23 mouse cellular contexts compared by ENCODE assay signal in the genomic region with DNA sequence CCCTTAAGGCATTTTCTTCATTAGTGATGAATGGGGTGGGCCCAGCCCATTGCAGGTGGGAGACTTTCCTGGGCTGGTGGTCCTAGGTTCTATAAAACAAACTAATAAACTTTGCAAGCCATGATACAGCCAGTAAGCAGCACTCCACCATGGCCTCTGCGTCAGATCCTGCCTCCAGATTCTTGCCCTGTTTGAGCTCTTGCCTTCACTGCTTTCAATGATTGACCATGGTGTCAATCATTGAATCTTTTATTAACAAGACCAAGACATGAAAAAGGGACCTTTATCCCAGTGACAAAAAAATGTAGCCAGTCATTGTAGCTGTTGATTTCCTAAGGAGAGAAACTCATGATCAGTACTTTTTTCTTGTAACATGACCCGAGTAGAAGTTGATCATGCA. TPM values are rescaled to one million over a fixed set of nuclear protein-coding genes. Genes with fewer than 3 reads are reported as not detected.
DNase-seq lines count a peak whose midpoint lies in the region; ATAC-seq and TF ChIP-seq lines count a peak whose summit lies in the region.
"Had no signal": no experiment of that assay in that cellular context is flagged by ENCODE, and none has a peak within 500 bp of the region (broad histone marks: within the 10 kb centered on the region; RNA-seq: fewer than 3 reads in every experiment).

No protein-coding gene starts in this region.

- peak overlapping the region; percentile 93 for H3K9ac ChIP-seq in liver, embryonic 12.5 days
- H3K9ac ChIP-seq in forebrain, embryonic 16.5 days (replicated peaks; ENCODE audit: low read depth, low read length), result no peak overlapping the region
- no peak overlapping the region for H3K9ac ChIP-seq in hindbrain, embryonic 11.5 days (ENCODE audit: low read depth, low read length)

- no peaks in the 10 kb centered on the region for H3K27me3 ChIP-seq in liver, embryonic 12.5 days (replicated peaks)
- H3K27me3 ChIP-seq in forebrain, embryonic 16.5 days (replicated peaks; ENCODE audit: control insufficient read depth, insufficient read depth, low read length), result no peaks in the 10 kb centered on the region
- no peaks in the 10 kb centered on the region for H3K27me3 ChIP-seq in hindbrain, embryonic 11.5 days (ENCODE audit: control insufficient read depth, insufficient read depth, low read length)
- H3K27me3 ChIP-seq: embryonic facial prominence, embryonic 15.5 days; heart, embryonic 13.5 days; hindbrain, embryonic 13.5 days; midbrain, embryonic 12.5 days had no signal

- no peak for ATAC-seq in liver, embryonic 12.5 days
- ATAC-seq in forebrain, embryonic 16.5 days, result no peak
- no peak for ATAC-seq in hindbrain, embryonic 11.5 days (ENCODE audit: low FRiP score)

- no peak overlapping the region for H3K4me3 ChIP-seq in gastrocnemius, adult 2 months
- peak overlapping the region; percentile 87; the same call in 1 of the 2 replicates for H3K4me3 ChIP-seq in liver, embryonic 12.5 days
- no peak overlapping the region for H3K4me3 ChIP-seq in forebrain, embryonic 16.5 days (replicated peaks; ENCODE audit: low read length)
- H3K4me3 ChIP-seq in hindbrain, embryonic 11.5 days (ENCODE audit: low read depth, low read length), result no peak overlapping the region

- no peaks in the 10 kb centered on the region for H3K9me3 ChIP-seq in liver, embryonic 12.5 days (replicated peaks)
- no peaks in the 10 kb centered on the region for H3K9me3 ChIP-seq in forebrain, embryonic 16.5 days (ENCODE audit: control insufficient read depth, low read length)
- no peaks in the 10 kb centered on the region for H3K9me3 ChIP-seq in hindbrain, embryonic 11.5 days (ENCODE audit: control insufficient read depth, low read length)
- H3K9me3 ChIP-seq: embryonic facial prominence, embryonic 15.5 days; forebrain, embryonic 10.5 days; heart, embryonic 13.5 days; hindbrain, embryonic 13.5 days; midbrain, embryonic 12.5 days had no signal

- intact Hi-C loops in gastrocnemius, adult 2 months (cut with DNase I), result no loop called here
- intact Hi-C loops in gastrocnemius, postnatal 14 days (cut with DNase I; ENCODE audit: low total_unique reads), result no loop called here

- H3K27ac ChIP-seq in gastrocnemius, adult 2 months, result peak overlapping the region; percentile 8; the same call in 1 of the 2 replicates
- H3K27ac ChIP-seq in liver, embryonic 12.5 days, result 0 out of 2 replicates have a peak overlapping the region, but pooled peaks have one; percentile 45
- no peak overlapping the region for H3K27ac ChIP-seq in forebrain, embryonic 16.5 days (ENCODE audit: low read length)
- no peak overlapping the region for H3K27ac ChIP-seq in hindbrain, embryonic 11.5 days (ENCODE audit: low read depth, low read length)
- H3K27ac ChIP-seq: midbrain, embryonic 12.5 days had no signal

- H3K4me1 ChIP-seq in liver, embryonic 12.5 days, result peaks cover 50% of the 10 kb centered on the region
- H3K4me1 ChIP-seq in forebrain, embryonic 16.5 days (replicated peaks; ENCODE audit: control insufficient read depth, insufficient read depth, low read length), result 0 out of 2 replicates have a peak, but pooled peaks cover 4% of the 10 kb centered on the region
- no peaks in the 10 kb centered on the region for H3K4me1 ChIP-seq in hindbrain, embryonic 11.5 days (replicated peaks; ENCODE audit: control insufficient read depth, insufficient read depth, low read length)

- 76% methylated on average over 2 of the region's 2 CpGs for WGBS in liver, embryonic 12.5 days (ENCODE audit: insufficient replicate concordance)
- WGBS in forebrain, embryonic 16.5 days, result 81% methylated on average over 2 of the region's 2 CpGs
- 89% methylated on average over 2 of the region's 2 CpGs for WGBS in hindbrain, embryonic 11.5 days

- peak overlapping the region; percentile 69 for H3K4me2 ChIP-seq in liver, embryonic 12.5 days
- no peak overlapping the region for H3K4me2 ChIP-seq in forebrain, embryonic 16.5 days (ENCODE audit: low read length)
- H3K4me2 ChIP-seq in hindbrain, embryonic 11.5 days (replicated peaks; ENCODE audit: low read depth, low read length), result no peak overlapping the region

- H3K36me3 ChIP-seq in liver, embryonic 12.5 days, result no peaks in the 10 kb centered on the region
- H3K36me3 ChIP-seq in forebrain, embryonic 16.5 days (ENCODE audit: control insufficient read depth, insufficient read depth), result no peaks in the 10 kb centered on the region
- H3K36me3 ChIP-seq in hindbrain, embryonic 11.5 days (ENCODE audit: control insufficient read depth, insufficient read depth, low read length), result no peaks in the 10 kb centered on the region
- H3K36me3 ChIP-seq: embryonic facial prominence, embryonic 15.5 days; forebrain, embryonic 10.5 days; heart, embryonic 13.5 days; hindbrain, embryonic 13.5 days; midbrain, embryonic 12.5 days had no signal

- no peak for TF ChIP-seq CTCF in gastrocnemius, adult 2 months (IDR thresholded peaks at IDR 0.05)

- no peak for DNase-seq in gastrocnemius, adult 2 months
- DNase-seq in gastrocnemius, postnatal 14 days, result no peak
- DNase-seq in liver, result no peak
- DNase-seq in kidney, postnatal 4 days, result peak; percentile 20 to 45
- DNase-seq in spleen, adult 12 weeks (ENCODE audit: low spot score), result no peak
- DNase-seq in hindbrain, embryonic 11.5 days (ENCODE audit: low spot score), result no peak
- DNase-seq: adrenal gland, postnatal 25 days; cerebellum, adult 9-10 months; gastrocnemius, postnatal 36 days; heart, adult 2 months; heart, postnatal 14 days; lung, adult 2 months; lung, postnatal 14 days; right cerebral cortex, postnatal 14 days; spleen, adult 18-20 months; thymus, postnatal 14 days had no signal

RNA-seq across cellular contexts. Expression of a gene that starts 55.1 kb away (rescaled TPM):
- total RNA-seq in gastrocnemius, adult 2 months (2021), result 10 to 100 TPM; 16.5 to 16.9 TPM
- total RNA-seq in gastrocnemius, postnatal 14 days (2021), result 10 to 100 TPM; 17.7 to 24.7 TPM
- polyA plus RNA-seq in liver, embryonic 12.5 days (2016; fragmentation: Nextera tagmentation; extraction: Ambion mirVana), result 206 and 209 TPM in 2 replicates
- 33.5 and 36.8 TPM in 2 replicates for polyA plus RNA-seq in forebrain, embryonic 16.5 days (2015; fragmentation: Nextera tagmentation; extraction: Ambion mirVana)
- polyA plus RNA-seq in hindbrain, embryonic 11.5 days (2014; fragmentation: Nextera tagmentation; extraction: Ambion mirVana), result 41.8 and 46.7 TPM in 2 replicates

Comparison
In these comparisons a context has a peak if more than half of its experiments do, and no peak if none do; other contexts are left out.
1. DNase-seq: peak in kidney, postnatal 4 days (2 of 2); none in gastrocnemius, adult 2 months (single experiment), gastrocnemius, postnatal 14 days (single experiment), liver (single experiment), spleen, adult 12 weeks (single experiment) and hindbrain, embryonic 11.5 days (single experiment).
2. H3K27ac ChIP-seq: peak in gastrocnemius, adult 2 months (single experiment) and liver, embryonic 12.5 days (single experiment); none in forebrain, embryonic 16.5 days (single experiment) and hindbrain, embryonic 11.5 days (single experiment).